Mouse (Mus musculus): ENCODE data around the gene Oip5.

GRCm38 (mm10) chr2:119662220-119663182, 44.2 kb upstream of the Oip5 start, which contains the start of gene Ndufaf1:
- TF ChIP-seq POLR2A (IDR thresholded peaks at IDR 0.05; ENCODE audit: extremely low read depth, insufficient read depth, low read length), result 0 out of 2 replicates have a peak, but pooled peaks have one; percentile 42
- no peak for TF ChIP-seq CTCF (IDR thresholded peaks at IDR 0.05; ENCODE audit: extremely low read depth, insufficient read depth, low read length)

All from cortical plate, adult 2 months (tissue).